Mouse (Mus musculus) kidney, adult 18-20 months (tissue): Measurements from ENCODE around the gene Siah2.

Source experiments
- DNase-seq: peaks from one replicate; pipeline ENCODE4 v3.0.0; 2021

The Siah2 gene

DNA sequence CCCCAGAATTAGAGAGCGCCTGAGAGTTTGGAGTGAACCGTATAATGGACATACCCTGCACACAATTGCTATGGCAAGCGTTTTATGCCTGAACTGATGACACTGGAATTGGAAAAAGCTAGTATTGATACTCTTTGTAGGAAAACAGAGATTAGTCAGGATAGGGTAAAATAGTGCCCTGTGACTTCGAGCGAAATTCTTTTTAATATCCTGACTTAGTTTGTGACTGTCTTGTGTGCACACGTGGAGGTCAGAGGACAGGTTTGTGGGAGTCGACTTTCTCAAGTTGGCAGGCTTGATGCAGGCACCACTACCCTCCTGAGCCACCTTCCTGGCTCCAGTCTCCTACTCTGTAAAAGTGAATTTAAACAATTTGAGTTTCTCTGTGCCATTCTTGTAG lies 1.1 kb upstream of the Siah2 start:
- no peak for DNase-seq

DNA sequence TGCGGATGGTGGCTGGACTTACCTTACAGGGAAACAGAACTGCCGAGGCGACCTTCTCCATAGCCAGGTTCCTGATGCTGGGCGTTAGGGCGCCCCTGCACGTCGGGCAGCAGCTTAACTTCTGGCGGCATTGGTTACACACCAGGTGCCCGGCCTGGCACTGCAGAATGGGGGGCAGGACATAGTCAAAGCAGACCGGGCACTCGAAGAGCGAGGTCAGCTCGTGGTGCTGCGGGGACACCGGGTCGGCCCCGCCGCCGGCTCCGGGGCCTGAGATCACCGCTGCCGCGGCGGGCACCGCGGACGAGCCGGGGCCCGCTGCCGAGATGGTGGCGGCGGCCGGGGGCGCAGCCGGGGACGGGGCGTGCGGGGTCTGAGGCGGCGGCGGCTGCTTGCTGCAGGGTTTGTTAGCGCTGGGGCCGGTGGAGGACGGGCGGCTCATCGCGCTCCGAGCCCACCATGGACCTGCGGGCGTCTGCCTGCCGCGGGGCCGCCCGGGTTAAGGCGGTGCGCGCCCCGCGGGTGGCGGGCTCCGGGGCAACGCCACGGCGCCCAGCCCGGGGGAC lies 743 bp downstream of the Siah2 start:
- DNase-seq: peak; percentile 71

DNA sequence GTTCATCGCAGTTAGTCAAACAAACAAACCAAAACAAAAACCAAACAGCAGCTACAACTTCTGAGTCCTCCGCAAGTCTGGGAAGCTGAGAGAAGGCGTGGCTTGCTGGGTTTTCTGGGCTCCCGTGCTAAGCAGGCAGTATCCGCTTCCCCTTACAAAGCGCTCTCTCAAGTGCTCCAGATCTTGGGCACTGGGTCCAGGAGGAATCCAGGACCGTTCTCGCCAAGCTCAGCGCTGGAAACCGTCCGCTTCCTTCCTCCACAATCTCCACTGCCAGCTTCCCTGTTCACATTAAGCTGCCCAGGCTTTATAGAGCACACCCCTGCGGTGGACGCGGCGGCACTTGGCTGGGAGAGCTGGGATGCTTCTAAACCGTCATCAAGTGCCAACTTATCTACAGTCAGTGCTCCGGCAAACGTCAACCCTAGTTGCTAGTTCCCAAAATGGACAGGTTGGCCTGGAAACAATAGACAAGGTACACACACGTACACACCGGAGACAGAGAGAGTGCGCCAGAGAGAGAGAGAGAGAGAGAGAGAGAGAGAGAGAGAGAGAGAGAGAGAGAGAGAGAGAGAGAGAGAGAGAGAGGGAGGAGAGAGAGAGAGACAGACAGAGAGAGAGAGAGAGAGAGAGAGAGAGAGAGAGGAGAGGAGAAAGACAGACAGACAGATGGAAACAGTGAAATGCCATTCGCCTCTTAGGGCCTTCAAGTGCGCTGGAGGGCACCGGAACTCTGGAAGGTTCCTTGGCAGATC lies 1.4 kb downstream of the Siah2 start:
- peak; percentile 79 for DNase-seq

DNA sequence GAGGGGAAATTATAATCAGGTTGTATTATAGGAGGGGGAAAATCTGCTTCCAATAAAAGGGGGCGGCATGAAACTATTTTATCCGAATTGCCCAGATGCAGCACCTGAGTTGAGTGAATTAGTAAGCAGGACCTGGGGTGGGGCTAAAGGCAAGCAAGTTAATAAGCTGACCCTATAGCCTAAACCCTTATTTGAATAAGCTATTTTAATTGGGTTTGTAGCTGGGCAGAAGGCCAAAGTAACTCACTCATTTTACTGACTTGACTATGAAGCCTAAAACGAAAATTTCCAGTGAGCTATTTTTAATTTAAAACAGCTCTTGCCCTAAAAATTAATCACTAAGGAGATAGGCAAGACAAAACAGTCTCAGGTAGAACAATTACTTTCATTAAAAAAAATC lies 2.5 kb downstream of the Siah2 start:
- no peak for DNase-seq

DNA sequence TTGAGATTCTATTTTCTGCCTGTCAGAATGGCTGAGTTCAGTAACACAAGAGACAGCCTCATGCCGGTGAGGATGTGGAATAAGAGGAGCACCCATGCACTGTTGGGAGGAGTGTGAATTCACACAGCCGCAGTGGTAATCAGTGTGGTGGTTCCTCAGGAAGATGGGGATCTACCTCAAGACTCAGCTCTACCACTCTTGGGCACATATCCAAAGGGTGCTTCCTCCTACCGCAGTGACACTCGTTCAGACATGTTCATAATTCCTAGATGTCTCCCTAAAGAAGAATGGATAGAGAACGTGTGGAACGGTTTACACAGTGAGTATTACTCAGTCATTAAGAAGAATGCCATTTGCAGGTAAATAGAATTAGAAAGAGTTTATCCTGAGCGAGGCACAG lies 3.1 kb downstream of the Siah2 start:
- DNase-seq: no peak

DNA sequence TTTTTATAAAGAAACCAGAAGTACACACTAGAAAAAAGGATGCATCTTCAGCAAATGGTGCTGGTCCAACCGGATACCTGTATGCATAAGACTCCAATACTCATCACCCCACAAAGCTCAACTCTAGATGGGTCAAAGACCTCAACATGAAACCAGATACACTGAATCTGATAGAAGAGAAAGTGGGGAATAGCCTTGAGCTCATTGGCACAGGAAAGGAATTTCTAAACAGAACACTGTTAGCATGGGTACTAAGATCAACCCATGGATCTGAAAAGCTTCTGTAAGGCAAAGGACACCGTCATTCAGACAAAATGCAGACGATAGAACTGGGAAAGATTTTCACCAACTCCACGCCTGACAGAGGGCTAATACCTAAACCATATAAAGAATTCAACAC lies 3.6 kb downstream of the Siah2 start:
- DNase-seq: no peak

DNA sequence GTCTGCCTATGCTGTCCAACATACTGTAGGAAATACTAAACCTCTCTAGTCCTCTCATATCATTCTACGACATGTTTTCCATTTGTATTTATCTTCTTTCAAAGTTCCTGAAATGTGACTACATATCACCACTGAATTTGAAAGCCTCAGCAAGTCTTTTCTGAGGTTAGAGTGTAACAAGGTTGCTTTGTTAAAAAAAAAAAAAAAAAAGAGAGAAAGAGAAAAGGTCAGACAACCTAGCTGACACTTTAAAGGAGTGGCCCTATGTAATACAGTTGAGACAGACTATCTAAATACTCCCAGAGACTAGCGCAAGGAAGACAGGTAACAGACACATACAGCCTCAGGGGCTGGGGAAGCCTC lies 5.3 kb downstream of the Siah2 start:
- no peak for DNase-seq

DNA sequence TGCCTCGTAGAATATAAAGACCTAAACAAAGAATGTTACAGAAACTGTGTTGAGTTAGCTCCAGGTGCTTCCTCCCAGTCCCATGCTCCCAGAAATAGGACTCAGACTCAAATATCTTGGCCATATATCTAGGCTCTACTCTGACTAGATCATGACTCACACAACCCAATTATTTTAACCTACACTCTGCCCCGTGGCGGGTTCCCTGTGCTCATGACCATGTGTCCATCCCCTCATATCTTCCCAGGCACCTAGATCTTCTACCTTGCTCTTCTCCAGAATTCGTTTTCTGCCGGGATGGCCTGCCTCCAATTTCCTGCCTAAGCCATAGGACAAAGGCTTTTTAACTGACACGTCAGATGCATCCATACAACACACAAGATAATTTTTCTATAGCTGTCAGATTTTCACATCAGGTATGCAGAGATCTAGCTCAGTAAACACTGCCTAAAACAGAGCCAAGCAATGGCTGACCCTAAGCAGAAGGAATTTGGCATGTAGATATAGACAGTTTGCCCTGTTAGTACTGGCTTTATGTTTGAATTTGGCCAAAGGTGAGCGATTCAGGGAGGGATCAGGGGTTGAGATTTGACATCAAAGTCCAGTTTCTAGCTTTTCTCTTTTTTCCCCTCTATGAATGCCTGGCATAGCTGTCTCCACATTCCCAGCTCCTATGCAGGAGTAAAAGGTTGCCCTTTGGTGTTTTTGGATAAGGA lies 5.8 kb downstream of the Siah2 start:
- no peak for DNase-seq

DNA sequence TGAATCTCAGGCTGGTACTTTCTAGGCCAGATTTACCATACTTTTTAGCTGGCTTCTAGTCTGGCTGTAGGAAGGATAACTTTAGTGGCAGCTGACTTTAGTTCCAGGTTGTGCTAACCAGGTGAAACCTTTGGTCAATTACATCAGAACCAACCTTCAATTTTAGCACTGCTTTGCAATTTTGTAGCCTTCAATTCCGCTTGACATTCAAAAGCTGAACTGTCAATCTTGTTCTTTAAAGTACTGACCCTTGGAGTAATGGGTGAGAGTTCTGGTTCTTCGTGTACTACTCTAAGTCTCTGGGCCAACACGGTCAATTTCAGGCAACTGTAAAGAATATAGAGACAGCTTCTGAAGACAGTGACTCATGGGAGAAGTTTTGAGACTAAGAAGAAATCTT lies 6.8 kb downstream of the Siah2 start:
- no peak for DNase-seq

DNA sequence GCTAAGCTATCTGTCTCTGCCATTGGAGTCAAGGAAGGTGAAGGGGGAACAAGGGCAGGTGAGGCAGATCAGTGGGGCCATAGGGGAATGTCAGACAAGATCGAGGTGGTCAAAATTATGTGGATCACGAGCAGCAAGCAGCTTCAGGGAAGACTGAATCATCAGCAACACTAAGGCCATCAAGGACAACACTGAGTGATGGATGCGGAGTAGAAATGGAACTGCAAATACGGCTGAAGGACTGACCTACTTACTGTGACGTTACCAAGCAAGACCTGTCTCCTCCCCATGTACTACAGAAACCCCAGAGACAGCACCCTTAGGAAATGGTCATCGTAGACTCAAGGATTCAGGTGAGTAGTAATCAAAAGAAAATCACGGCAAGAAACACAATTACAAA lies 8.9 kb downstream of the Siah2 start:
- DNase-seq: no peak

DNA sequence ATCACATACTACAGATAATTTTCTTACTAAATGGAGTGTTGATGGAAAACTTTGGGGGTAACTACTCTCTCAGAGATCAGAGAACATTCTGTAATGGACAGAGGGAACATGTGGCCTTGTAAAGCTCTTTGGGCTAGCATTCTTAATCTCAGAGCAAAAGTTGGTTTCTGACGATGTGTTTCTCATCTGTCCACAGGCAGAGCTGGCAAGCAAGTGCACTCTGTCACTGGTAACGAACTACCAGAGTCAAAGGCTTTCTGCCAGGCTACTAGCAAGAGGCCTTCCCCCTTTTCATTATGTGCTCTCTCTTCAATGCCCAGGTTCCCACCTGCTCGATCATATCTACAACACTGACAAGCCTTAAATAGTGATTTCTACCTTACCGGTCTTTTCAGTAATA lies 9.9 kb downstream of the Siah2 start:
- no peak for DNase-seq

DNA sequence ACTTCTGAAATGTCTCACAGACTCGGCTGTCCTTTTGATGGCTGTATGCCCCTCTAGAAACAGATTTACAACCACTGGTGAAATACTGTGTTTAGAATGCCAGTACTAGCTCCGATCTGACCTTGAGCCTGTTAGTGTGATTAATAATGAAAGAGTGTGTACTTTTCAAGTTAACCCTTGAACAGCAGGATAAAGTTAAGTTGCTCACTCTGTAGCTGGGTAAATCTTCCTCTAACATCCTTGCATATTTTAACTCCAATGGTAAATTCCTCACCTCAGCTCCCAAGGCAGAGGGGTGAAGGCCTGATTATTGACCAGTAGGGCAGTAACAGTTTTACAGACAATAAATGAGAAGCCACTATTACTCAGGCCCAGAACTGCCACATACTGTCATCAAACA lies 10.4 kb downstream of the Siah2 start:
- DNase-seq: no peak

DNA sequence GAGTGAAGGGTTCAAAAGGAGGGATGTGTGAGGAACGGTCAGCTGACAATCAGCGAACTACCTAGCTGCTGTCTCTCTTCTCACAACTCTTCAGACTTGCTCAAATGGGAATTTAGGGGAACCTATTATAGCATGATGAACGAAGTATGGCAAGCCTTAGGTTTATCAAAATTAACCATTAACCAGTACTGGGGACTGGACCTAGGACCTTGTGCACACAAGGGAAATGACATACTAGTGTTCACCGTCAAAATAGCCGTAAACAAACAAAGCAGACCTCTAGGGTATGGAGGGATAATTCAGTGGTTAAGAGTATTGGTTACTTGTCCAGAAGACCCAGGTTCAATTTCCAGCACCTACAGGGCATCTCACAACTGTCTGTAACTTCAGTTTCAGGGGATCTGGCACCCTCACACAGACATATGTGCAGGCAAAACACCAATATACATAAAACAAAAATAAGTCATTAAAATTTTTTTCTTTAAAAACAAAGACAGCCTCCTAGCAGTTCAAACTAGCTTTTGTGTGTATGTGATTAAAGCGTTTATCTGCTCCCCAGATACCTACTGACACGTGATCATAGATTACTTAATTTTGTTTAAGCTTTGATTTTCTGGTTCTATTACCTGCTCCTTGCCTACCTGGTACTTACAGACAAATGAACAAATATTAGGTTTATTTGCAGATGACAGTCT lies 11.1 kb downstream of the Siah2 start:
- no peak for DNase-seq

DNA sequence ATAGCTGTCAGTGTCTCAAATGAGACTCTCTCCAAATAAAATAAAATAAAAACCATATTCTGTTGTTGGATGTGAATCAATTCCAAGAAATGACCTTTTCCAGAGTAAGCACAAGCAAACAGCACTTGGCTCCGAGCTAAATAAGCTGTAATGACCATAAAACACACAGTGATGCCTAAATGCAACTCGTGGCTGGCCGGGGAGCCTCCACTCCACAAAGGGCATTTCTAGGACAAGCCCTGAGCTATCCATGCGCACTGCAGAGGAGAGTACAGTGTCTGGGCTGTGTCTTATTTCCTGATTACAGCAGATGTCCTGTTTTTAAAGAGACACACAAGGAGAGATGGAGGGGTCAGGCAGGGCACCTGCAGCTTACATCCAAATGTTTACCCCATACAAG lies 12.2 kb downstream of the Siah2 start:
- no peak for DNase-seq

DNA sequence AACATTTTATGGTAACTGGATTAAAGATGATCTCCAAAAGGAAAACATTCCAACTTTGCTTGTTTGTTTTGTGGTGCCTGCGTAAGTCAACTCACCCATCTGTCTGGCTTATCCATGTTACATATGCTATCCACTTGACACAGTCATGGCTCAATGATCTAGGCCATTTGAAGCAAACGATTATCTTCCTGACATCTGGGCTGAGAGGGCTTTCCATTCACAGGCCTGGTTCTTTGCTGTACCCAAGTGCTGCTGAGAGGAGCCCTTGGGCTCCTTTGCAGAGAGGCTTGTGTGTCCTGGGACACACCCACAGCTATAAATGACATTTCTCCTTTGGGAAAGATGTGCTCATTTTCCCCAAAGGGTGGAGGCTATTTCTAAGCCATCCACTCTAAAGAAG lies 13.3 kb downstream of the Siah2 start:
- DNase-seq: no peak

DNA sequence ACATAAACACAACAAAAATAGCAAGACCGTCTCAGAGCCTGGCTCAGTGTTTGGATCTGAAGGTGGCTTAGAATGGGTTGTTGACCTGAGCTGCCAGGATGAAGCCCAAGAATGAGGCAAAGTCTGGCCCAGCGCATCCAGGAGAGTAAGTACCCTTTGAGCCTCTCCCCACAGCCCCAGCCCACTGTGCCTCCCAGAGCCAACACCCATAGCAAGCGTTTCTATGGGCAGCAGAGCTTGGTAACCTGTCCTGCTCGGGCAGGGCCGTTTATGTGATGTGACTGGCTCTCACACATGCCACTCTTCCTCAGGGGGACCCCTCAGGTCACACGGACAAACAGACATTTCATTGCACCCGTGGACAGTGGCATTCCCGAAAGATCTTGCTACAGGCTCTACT lies 13.8 kb downstream of the Siah2 start:
- peak; percentile 58 for DNase-seq

DNA sequence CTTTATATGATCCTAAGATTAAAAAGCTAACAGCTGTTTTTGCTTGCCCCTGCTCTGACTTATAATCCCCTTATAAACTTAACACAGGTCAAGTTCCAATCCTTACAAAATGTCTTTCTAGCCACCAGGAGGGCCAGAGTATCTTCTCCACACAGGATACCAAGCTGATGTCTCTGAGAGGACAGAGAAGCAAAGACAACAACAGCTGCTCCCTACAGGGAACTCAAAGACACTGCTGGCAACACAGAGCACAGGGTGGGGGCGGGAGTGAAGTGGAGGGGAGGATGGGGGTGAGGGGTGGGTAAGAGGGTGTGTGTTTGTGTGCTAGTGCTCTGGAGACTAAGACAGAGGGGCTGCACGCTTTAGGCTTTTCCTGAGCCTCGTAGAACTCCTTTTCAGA lies 14.6 kb downstream of the Siah2 start:
- no peak for DNase-seq

DNA sequence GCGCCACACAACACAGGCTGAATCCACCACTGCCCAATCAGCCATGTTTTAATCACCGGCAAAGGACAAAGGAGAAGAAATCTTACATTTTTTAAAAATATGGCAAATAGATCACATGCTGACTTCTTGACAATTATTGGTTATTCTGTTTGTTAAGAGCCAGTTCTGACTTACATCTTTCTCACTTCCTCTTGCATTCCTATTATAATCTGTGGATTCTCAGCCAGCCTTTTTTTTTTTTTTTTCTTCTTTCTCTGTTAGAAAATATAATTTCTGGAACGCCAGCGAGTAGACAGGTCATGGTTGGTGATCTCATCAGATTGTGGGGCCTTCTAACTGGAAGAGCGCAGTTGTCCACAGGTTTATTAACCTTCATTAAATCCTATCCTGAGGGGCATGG lies 18.9 kb downstream of the Siah2 start:
- DNase-seq: no peak

DNA sequence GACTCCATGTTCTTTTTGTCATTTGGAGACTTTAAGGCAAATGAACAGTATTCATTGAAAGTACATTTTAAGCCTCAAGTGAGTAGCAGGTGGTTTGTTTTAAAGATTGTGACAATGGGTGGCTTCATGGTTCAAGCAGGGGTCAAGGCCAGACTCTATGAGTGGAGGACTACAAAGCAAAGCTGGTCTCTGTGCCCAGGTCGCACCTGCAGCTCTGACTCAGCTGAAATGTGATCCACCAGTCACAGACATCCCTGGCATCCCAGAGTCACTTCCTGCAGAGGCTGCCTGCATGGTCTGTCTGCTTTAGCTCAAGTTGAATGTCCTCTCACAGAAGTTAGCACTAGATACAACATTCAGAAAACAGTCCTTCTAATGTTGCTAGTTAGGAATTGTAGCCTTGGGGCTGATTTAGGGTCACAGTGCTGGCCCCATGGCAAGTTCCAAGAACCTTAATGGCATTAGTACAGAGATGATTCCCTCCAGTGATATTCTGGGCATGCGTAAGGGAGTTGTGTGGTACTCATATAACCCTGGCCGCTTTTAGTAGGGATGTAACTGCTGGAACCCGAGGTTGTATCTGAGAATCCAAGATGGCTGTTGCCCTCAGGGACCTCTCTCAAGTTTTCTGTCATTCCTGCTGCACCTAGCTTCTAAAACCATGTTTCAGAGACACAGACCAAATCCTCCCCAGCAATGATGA lies 19.6 kb downstream of the Siah2 start:
- no peak for DNase-seq

DNA sequence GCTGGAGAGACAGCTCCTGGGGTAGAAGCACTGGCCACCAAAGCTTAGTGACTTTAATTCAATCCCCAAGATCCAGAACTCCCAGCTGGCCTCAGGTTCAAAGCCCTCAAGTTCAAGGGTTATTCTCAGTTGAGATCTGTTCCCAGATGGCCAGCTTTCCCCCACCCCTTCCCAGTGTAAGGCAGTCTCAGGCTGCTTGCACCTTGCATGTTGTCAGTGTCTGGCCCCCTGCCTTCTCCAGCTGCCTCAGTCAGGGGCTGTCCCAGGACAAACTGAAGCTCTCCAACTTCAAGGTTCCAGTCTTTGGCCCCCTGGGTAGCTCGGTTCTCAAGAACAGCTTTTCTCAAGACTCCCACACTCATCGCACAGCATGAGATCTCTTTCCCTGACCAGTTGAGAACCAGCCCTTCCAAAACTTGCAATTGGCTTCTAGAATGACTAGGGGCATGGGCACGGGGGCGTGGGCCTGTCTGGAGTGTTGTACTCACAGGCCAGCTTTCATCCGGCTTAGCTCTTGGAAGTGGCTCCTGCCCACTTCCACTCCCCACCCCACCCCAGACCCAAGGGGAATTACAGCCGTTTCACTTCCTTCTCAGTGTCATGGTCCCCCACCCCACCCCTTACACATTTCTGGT lies 20.5 kb downstream of the Siah2 start:
- no peak for DNase-seq

DNA sequence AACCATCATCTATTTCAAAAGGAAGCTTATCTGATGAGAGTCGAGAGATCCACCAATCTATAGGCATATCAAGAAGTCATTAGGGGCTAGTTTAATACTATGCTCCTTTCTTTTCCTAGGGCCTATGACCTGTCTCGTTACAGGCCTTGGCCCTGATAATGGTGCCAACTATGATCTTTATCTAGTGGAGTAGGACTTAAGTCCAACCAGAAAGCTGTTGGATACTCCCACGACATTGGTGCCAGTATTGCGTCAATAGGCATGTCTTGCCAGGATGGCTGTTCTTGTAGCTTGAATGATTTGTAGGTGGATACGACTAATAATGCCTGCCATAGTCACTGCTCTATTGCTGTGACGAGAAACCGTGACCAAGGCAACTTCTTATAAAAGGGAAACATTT lies 28.2 kb downstream of the Siah2 start:
- no peak for DNase-seq

DNA sequence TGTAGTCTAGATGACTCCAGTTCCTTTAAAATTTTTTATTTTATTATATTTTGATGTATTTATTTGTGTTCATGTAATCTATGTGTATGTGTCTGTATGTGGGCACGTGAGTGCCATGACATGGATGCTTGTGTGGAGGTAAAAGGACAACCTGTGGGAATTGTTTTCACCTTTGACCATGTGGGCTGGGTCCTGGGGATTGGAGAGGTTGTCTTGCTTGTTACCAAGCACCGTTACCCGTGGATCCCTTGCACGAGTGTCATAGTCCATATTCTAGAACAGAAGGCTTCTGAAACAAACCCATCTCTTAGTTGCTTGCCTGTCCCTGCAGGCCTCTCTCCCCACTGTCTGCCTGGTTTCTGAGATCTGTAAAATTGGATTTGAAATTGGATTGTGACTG lies 31.6 kb downstream of the Siah2 start:
- peak; percentile 27 for DNase-seq

DNA sequence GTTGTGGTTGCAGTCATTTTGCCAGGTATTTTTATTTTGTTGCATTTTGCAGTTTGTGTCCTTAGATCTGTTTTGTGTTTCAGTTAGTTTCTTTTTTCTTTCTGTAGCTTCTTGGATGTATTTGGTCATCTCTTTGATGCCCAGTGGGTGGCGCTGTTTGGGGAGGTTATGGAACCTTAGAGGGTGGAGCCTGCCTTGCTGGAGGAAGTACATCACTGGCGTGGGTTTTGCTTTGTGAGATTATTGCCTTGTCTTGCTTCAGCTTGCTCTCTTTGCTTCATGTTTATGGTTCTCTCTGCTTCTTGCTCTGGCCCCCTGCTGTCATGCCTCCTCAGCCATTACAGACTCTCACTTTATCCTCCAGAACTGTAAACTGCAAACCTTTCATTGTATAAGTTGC lies 34.8 kb downstream of the Siah2 start:
- peak; percentile 66 for DNase-seq
